Mouse (Mus musculus) left cerebral cortex, adult 18-20 months (tissue): ENCODE measurements at regions not wholly inside any gene's neighbourhood (a gene's known extent, or its start where the extent isn't known, plus 50 kb on each side); places are given as distances from the start of the nearest gene placed in this dataset.
"Not testable (repeated sequence)": the region's sequence is repeated elsewhere in the genome, so short reads cannot be mapped to it uniquely, and the experiment has no call there.

Experiments
- DNase-seq, 2 experiments: peaks; one replicate each; pipeline ENCODE4 v3.0.0; 2021 to 2022; ENCODE audit warnings: low spot score in 2 of 2, mixed read lengths in 1 of 2

DNA sequence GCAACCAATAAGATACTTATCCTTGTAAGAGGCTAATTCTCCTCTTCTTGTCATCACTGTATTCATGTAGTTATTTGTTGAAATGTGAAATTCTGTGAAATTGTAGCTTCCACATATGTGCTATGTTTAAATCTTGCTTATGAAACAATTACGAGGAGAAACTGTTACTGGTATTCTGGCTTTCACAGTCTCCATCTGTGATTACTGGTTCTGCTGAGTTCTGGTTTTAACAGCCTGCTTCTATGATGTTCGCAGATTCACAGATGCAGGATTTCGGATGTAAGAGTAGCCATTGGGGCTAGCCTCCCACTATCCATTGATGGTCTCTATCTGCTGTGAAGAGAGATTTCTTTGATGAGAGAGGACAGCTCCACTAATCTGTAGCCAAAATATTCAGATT is 1067.2 kb upstream of the Aga start:
- no peak for DNase-seq

DNA sequence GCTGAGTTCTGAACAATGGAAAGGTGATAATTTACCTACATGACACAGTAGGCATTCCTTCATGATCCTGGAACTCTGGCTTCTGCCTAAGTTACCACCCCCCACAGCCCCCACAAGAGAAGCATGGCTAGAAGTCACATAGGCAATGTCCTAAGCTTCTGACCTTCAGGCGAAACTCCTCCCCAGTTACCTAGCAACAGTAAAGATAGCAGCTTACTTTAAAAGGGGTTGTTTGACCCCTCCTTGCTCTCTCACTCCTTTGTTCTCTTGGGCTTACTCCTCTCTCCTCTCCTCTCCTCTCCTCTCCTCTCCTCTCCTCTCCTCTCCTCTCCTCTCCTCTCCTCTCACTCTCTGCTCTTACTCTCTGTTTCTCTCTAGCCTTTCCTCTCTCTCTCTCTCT is 1059.8 kb upstream of the Aga start:
- not testable (repeated sequence) for DNase-seq

GRCm38 (mm10) chr8:52455617-52456016 is 1055.9 kb upstream of the Aga start:
- no peak for DNase-seq

DNA sequence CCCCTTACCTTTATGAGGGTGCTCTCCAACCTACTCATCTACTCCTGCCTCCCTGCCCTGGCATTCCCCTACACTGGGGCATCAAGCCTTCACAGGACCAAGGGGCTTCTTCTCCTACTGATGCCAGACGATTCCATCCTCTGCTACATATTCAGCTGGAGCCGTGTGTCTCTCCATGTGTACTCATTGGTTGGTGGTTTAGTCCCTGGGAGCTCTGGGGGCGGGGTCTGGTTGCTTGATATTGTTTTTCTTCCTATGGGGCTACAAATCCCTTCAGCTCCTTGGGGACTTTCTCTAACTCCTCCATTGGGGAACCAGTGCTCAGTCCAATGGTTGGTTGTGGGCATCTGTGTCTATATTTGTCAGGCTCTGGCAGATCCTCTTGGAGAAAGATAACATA is 1055.3 kb upstream of the Aga start:
- DNase-seq: no peak

DNA sequence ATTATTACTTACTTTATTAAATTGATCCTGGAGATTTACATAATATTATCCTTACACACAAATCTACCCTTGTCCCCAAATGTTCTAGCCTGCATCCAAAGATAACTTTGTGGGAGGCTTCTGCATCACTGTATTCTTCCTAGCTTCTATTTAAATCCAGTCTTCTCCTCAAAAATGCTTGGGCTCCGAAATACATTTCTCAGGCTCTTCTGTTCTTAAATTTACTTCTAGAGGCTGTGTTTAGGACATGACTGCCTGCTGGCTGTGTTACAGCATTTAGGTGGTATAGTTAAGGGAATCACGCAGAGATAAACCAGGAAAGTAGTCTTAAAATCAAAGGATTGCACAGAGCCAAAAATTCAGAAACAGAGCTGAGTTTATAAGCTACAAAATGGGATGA is 1009.1 kb upstream of the Aga start:
- peak in 1 of 2 experiments; percentile 2 for DNase-seq

DNA sequence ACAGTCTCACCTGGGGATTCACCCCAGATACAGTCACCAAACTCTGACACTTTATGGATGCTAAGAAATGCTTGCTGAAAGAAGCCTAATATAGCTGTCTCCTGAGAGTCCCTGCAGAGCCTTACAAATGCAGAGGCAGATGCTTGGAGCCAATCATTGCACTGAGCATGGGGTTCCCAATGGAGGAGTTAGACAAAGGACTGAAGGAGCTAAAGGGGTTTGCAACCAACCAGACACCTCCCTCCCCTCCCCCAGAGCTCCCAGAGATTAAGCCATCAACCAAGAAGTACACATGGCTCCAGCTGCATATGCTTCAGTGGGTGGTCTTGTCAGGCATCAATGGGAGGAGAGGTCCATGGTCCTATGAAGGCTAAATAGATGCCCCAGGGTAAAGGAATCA is 999.7 kb upstream of the Aga start:
- no peak for DNase-seq

GRCm38 (mm10) chr8:52543364-52543763 is 968.2 kb upstream of the Aga start:
- no peak for DNase-seq

DNA sequence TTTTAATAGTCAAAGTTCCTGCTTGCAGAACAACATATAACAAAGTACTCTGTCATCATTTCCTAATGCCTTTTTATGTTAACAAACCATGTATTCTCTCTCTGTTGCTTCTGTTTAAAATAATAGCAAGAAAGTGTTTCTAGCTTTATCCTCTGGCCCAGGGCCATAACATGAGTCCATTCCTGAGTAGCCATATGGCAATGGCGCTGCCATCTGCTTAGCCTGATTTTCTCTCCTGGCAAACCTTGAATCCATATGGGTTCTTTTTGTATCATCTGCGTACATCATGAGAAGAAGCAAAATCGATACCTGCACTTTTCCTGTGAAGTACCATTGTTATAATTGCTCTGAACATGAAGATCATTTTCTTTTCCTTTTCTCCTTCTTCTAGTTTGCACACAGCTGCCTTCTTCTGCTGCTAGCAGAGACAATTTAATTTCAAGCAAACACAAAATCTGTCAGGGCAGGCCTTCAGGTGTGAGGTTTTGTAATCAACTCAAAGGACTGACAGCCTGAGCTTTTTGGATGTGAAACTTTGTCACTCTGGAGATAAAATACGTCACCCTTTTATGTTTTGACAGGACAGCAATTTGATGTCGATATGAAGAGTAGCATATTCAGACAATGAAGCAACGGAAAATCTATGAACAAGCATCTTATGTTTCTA is 940.2 kb upstream of the Aga start:
- peak; percentile 68 to 73 for DNase-seq
